ENCODE assay signal across 12 mouse cellular contexts in genomic region chr10:26540189-26540588, GRCm38 (mm10).
DNase-seq lines count a peak whose midpoint lies in the region; ATAC-seq and TF ChIP-seq lines count a peak whose summit lies in the region.
"Had no signal": no experiment of that assay in that cellular context is flagged by ENCODE, and none has a peak within 500 bp of the region (broad histone marks: within the 10 kb centered on the region; RNA-seq: fewer than 3 reads in every experiment).

No protein-coding gene starts in this region.

- TF ChIP-seq EP300 in stomach, postnatal 0 days (optimal IDR thresholded peaks at IDR 0.05) = no peak

- no peaks in the 10 kb centered on the region for H3K36me3 ChIP-seq in embryonic facial prominence, embryonic 14.5 days (ENCODE audit: control insufficient read depth, insufficient read depth, low read length)
- no peaks in the 10 kb centered on the region for H3K36me3 ChIP-seq in embryonic facial prominence, embryonic 10.5 days (replicated peaks)
- H3K36me3 ChIP-seq in kidney, postnatal 0 days (ENCODE audit: insufficient read depth, low read length) = no peaks in the 10 kb centered on the region
- H3K36me3 ChIP-seq in midbrain, postnatal 0 days (ENCODE audit: insufficient read depth, low read length) = no peaks in the 10 kb centered on the region
- H3K36me3 ChIP-seq in midbrain, embryonic 16.5 days (ENCODE audit: control insufficient read depth, insufficient read depth, low read length) = no peaks in the 10 kb centered on the region
- H3K36me3 ChIP-seq in stomach, postnatal 0 days (ENCODE audit: control insufficient read depth, insufficient read depth, low read length) = no peaks in the 10 kb centered on the region
- H3K36me3 ChIP-seq in intestine, embryonic 16.5 days (ENCODE audit: control insufficient read depth, insufficient read depth, low read length) = no peaks in the 10 kb centered on the region
- H3K36me3 ChIP-seq: hindbrain, embryonic 10.5 days; liver, embryonic 13.5 days; neural tube, embryonic 15.5 days had no signal

- ATAC-seq in embryonic facial prominence, embryonic 14.5 days (ENCODE audit: low read depth) = no peak
- no peak for ATAC-seq in kidney, postnatal 0 days (replicated peaks; ENCODE audit: low FRiP score, low read depth)
- no peak for ATAC-seq in midbrain, postnatal 0 days (ENCODE audit: low FRiP score)
- no peak for ATAC-seq in midbrain, embryonic 16.5 days
- no peak for ATAC-seq in stomach, postnatal 0 days (ENCODE audit: low FRiP score, low TSS enrichment)
- ATAC-seq in intestine, embryonic 16.5 days = no peak

- H3K9ac ChIP-seq in embryonic facial prominence, embryonic 14.5 days (ENCODE audit: low read depth, low read length) = no peak overlapping the region
- no peak overlapping the region for H3K9ac ChIP-seq in kidney, postnatal 0 days (ENCODE audit: low read depth, low read length)
- H3K9ac ChIP-seq in midbrain, postnatal 0 days (replicated peaks; ENCODE audit: low read length, poor library complexity, severe bottlenecking) = no peak overlapping the region
- H3K9ac ChIP-seq in midbrain, embryonic 16.5 days (ENCODE audit: low read depth, low read length) = no peak overlapping the region
- H3K9ac ChIP-seq in stomach, postnatal 0 days (ENCODE audit: low read length) = no peak overlapping the region
- no peak overlapping the region for H3K9ac ChIP-seq in intestine, embryonic 16.5 days (ENCODE audit: low read depth, low read length)
- H3K9ac ChIP-seq: liver, embryonic 13.5 days; neural tube, embryonic 15.5 days had no signal

- no peak overlapping the region for H3K27ac ChIP-seq in embryonic facial prominence, embryonic 14.5 days (replicated peaks; ENCODE audit: low read depth, low read length)
- no peak overlapping the region for H3K27ac ChIP-seq in embryonic facial prominence, embryonic 10.5 days (replicated peaks)
- H3K27ac ChIP-seq in kidney, postnatal 0 days = no peak overlapping the region
- no peak overlapping the region for H3K27ac ChIP-seq in midbrain, postnatal 0 days (ENCODE audit: low read depth, low read length)
- no peak overlapping the region for H3K27ac ChIP-seq in midbrain, embryonic 16.5 days (ENCODE audit: low read length)
- no peak overlapping the region for H3K27ac ChIP-seq in stomach, postnatal 0 days (replicated peaks)
- H3K27ac ChIP-seq in intestine, embryonic 16.5 days (ENCODE audit: low read length) = no peak overlapping the region
- H3K27ac ChIP-seq: hindbrain, embryonic 10.5 days; liver, embryonic 13.5 days; neural tube, embryonic 15.5 days had no signal

- no peaks in the 10 kb centered on the region for H3K27me3 ChIP-seq in embryonic facial prominence, embryonic 14.5 days (replicated peaks; ENCODE audit: control insufficient read depth, insufficient read depth, low read length)
- no peaks in the 10 kb centered on the region for H3K27me3 ChIP-seq in embryonic facial prominence, embryonic 10.5 days (replicated peaks; ENCODE audit: low read depth, poor library complexity, severe bottlenecking)
- H3K27me3 ChIP-seq in kidney, postnatal 0 days (ENCODE audit: insufficient read depth, low read length) = no peaks in the 10 kb centered on the region
- H3K27me3 ChIP-seq in midbrain, postnatal 0 days (ENCODE audit: insufficient read depth, low read length) = no peaks in the 10 kb centered on the region
- no peaks in the 10 kb centered on the region for H3K27me3 ChIP-seq in midbrain, embryonic 16.5 days (ENCODE audit: control insufficient read depth, insufficient read depth, low read depth, low read length)
- no peaks in the 10 kb centered on the region for H3K27me3 ChIP-seq in stomach, postnatal 0 days (ENCODE audit: control insufficient read depth, insufficient read depth, low read length)
- H3K27me3 ChIP-seq in intestine, embryonic 16.5 days (replicated peaks; ENCODE audit: control insufficient read depth, insufficient read depth, low read length) = no peaks in the 10 kb centered on the region
- H3K27me3 ChIP-seq: liver, embryonic 13.5 days; neural tube, embryonic 15.5 days had no signal

- H3K9me3 ChIP-seq in embryonic facial prominence, embryonic 14.5 days (ENCODE audit: control insufficient read depth, low read length) = no peaks in the 10 kb centered on the region
- H3K9me3 ChIP-seq in embryonic facial prominence, embryonic 10.5 days = no peaks in the 10 kb centered on the region
- H3K9me3 ChIP-seq in kidney, postnatal 0 days (replicated peaks; ENCODE audit: low read length) = no peaks in the 10 kb centered on the region
- H3K9me3 ChIP-seq in midbrain, postnatal 0 days (ENCODE audit: low read length) = no peaks in the 10 kb centered on the region
- H3K9me3 ChIP-seq in midbrain, embryonic 16.5 days (replicated peaks; ENCODE audit: control insufficient read depth, low read length, poor library complexity, severe bottlenecking) = no peaks in the 10 kb centered on the region
- H3K9me3 ChIP-seq in stomach, postnatal 0 days (ENCODE audit: control insufficient read depth, low read length) = no peaks in the 10 kb centered on the region
- no peaks in the 10 kb centered on the region for H3K9me3 ChIP-seq in intestine, embryonic 16.5 days (ENCODE audit: control insufficient read depth, low read length)
- H3K9me3 ChIP-seq: hindbrain, embryonic 10.5 days; liver, embryonic 13.5 days; neural tube, embryonic 15.5 days had no signal

- peak; percentile 56 for TF ChIP-seq CTCF in kidney, postnatal 0 days (IDR thresholded peaks at IDR 0.05; ENCODE audit: low read depth)
- peak; percentile 61 for TF ChIP-seq CTCF in midbrain, postnatal 0 days (IDR thresholded peaks at IDR 0.05)
- TF ChIP-seq CTCF in stomach, postnatal 0 days (IDR thresholded peaks at IDR 0.05; ENCODE audit: low read depth) = peak; percentile 58

- no peak overlapping the region for H3K4me3 ChIP-seq in embryonic facial prominence, embryonic 14.5 days (ENCODE audit: low read depth, low read length)
- no peak overlapping the region for H3K4me3 ChIP-seq in embryonic facial prominence, embryonic 10.5 days
- H3K4me3 ChIP-seq in kidney, postnatal 0 days (replicated peaks; ENCODE audit: low read depth, low read length) = no peak overlapping the region
- H3K4me3 ChIP-seq in midbrain, postnatal 0 days (ENCODE audit: low read depth, low read length) = no peak overlapping the region
- no peak overlapping the region for H3K4me3 ChIP-seq in midbrain, embryonic 16.5 days (ENCODE audit: low read depth, low read length)
- no peak overlapping the region for H3K4me3 ChIP-seq in stomach, postnatal 0 days (ENCODE audit: low read depth, low read length)
- H3K4me3 ChIP-seq in intestine, embryonic 16.5 days (ENCODE audit: low read length) = no peak overlapping the region
- H3K4me3 ChIP-seq: hindbrain, embryonic 10.5 days; liver, embryonic 13.5 days; neural tube, embryonic 15.5 days had no signal

- H3K4me1 ChIP-seq in embryonic facial prominence, embryonic 14.5 days (ENCODE audit: control insufficient read depth, insufficient read depth, low read length) = no peaks in the 10 kb centered on the region
- H3K4me1 ChIP-seq in embryonic facial prominence, embryonic 10.5 days = no peaks in the 10 kb centered on the region
- no peaks in the 10 kb centered on the region for H3K4me1 ChIP-seq in kidney, postnatal 0 days (replicated peaks; ENCODE audit: insufficient read depth, low read length)
- H3K4me1 ChIP-seq in midbrain, postnatal 0 days (ENCODE audit: insufficient read depth, low read length) = no peaks in the 10 kb centered on the region
- no peaks in the 10 kb centered on the region for H3K4me1 ChIP-seq in midbrain, embryonic 16.5 days (ENCODE audit: control insufficient read depth, insufficient read depth, low read length)
- H3K4me1 ChIP-seq in stomach, postnatal 0 days (replicated peaks; ENCODE audit: control insufficient read depth, insufficient read depth) = no peaks in the 10 kb centered on the region
- H3K4me1 ChIP-seq in intestine, embryonic 16.5 days (ENCODE audit: control insufficient read depth, insufficient read depth, low read length) = no peaks in the 10 kb centered on the region
- H3K4me1 ChIP-seq: hindbrain, embryonic 10.5 days; liver, embryonic 13.5 days; neural tube, embryonic 15.5 days had no signal

- H3K4me2 ChIP-seq in embryonic facial prominence, embryonic 14.5 days (ENCODE audit: low read depth, low read length) = no peak overlapping the region
- no peak overlapping the region for H3K4me2 ChIP-seq in kidney, postnatal 0 days (ENCODE audit: low read length)
- no peak overlapping the region for H3K4me2 ChIP-seq in midbrain, postnatal 0 days (ENCODE audit: low read depth, low read length, poor library complexity, severe bottlenecking)
- H3K4me2 ChIP-seq in midbrain, embryonic 16.5 days (ENCODE audit: low read length) = no peak overlapping the region
- no peak overlapping the region for H3K4me2 ChIP-seq in stomach, postnatal 0 days (replicated peaks; ENCODE audit: low read depth)
- no peak overlapping the region for H3K4me2 ChIP-seq in intestine, embryonic 16.5 days (ENCODE audit: low read depth, low read length)
- H3K4me2 ChIP-seq: liver, embryonic 13.5 days; neural tube, embryonic 15.5 days had no signal

- peak; percentile 28 for DNase-seq in embryonic facial prominence, embryonic 14.5 days (ENCODE audit: low spot score)
- DNase-seq in embryonic facial prominence, embryonic 10.5 days (ENCODE audit: low spot score) = no peak
- peak; percentile 33 for DNase-seq in kidney, postnatal 0 days (ENCODE audit: low spot score)
- DNase-seq in kidney, postnatal 10 days = no peak
- DNase-seq in midbrain, postnatal 0 days (ENCODE audit: low spot score) = peak; percentile 48
- no peak for DNase-seq in stomach, postnatal 0 days (ENCODE audit: low spot score)
- DNase-seq: cerebellum, adult 8-10 months; liver, embryonic 13.5 days had no signal

Comparison
In these comparisons a context has a peak if more than half of its experiments do, and no peak if none do; other contexts are left out.
1. DNase-seq: peak in embryonic facial prominence, embryonic 14.5 days (single experiment), kidney, postnatal 0 days (single experiment) and midbrain, postnatal 0 days (single experiment); none in embryonic facial prominence, embryonic 10.5 days (single experiment), kidney, postnatal 10 days (single experiment) and stomach, postnatal 0 days (single experiment).
2. Peak in every context shown above with its lines, with median percentiles within 50 percentile points of each other: CTCF ChIP-seq.